Mouse (Mus musculus) lung, embryonic 15.5 days (tissue): ENCODE measurements around the gene Ruvbl2. TPM values are rescaled to one million over a fixed set of nuclear protein-coding genes. Genes with fewer than 3 reads are reported as not detected.

Source experiments
- ATAC-seq: fragments of 200-750 bp; cut with Nextera tagmentation; 2 replicates; pipeline ENCODE4 v1.8.0; 2017; ENCODE audit warnings: moderate number of reproducible peaks, borderline replicate concordance; ENCODE audit not compliant: low FRiP score, low TSS enrichment; ENCODE audit errors: extremely low read depth
- H3K27ac ChIP-seq: fragments of 300-500 bp; sonication (generic); 2 replicates; pipeline ENCODE4 v1.5.1; 2015; ENCODE audit warnings: moderate library complexity, mild to moderate bottlenecking, inconsistent platforms
- H3K27me3 ChIP-seq: fragments of 300-500 bp; sonication (generic); 2 replicates; pipeline ENCODE4 v1.6.1; 2015; ENCODE audit warnings: inconsistent platforms
- H3K36me3 ChIP-seq: fragments of 300-500 bp; sonication (generic); 2 replicates; pipeline ENCODE4 v1.6.1; 2015; ENCODE audit warnings: inconsistent platforms
- H3K4me1 ChIP-seq: fragments of 300-500 bp; sonication (generic); 2 replicates; pipeline ENCODE4 v1.6.1; 2015; ENCODE audit warnings: inconsistent platforms
- H3K4me2 ChIP-seq: fragments of 300-500 bp; sonication (generic); 2 replicates; pipeline ENCODE4 v1.6.1; 2015; ENCODE audit warnings: inconsistent platforms, mild to moderate bottlenecking, moderate library complexity
- H3K4me3 ChIP-seq: fragments of 300-500 bp; sonication (generic); 2 replicates; pipeline ENCODE4 v1.5.1; 2015; ENCODE audit warnings: mild to moderate bottlenecking, inconsistent platforms
- H3K9ac ChIP-seq: fragments of 300-500 bp; sonication (generic); 2 replicates; pipeline ENCODE4 v1.6.1; 2015; ENCODE audit warnings: inconsistent platforms
- H3K9me3 ChIP-seq: fragments of 300-500 bp; sonication (generic); 2 replicates; pipeline ENCODE4 v1.6.1; 2016; ENCODE audit warnings: inconsistent platforms
- WGBS: fragments of 180-500 bp; shearing (Covaris S2); methylation state at CpG from one replicate; pipeline ENCODE4 v1.1.7; 2015; 5-methylcytosine and 5-hydroxymethylcytosine counted together
- polyA plus RNA-seq: library from polyadenylated mRNA; unstranded; fragments of >200 nt; fragmentation: Nextera tagmentation; extraction: Ambion mirVana; gene quantifications from 2 replicates; pipeline ENCODE4 v1.2.1, GENCODE M21; 2015

The Ruvbl2 gene
- polyA plus RNA-seq, 1 experiment from 2014 or later = 161 TPM

- Histone ChIP-seq H3K9me3 (no peaks in the 10 kb centered on the region), H3K27ac (no peak overlapping the region)
- ATAC-seq = no peak
Observed at GRCm38 (mm10) chr7:45446589-45446988, 8.7 kb upstream of the Ruvbl2 start.

GRCm38 (mm10) chr7:45443526-45444420, 5.9 kb upstream of the Ruvbl2 start:
- ATAC-seq = no peak
- no peak overlapping the region for H3K4me3 ChIP-seq
- no peaks in the 10 kb centered on the region for H3K27me3 ChIP-seq
- H3K27ac ChIP-seq = no peak overlapping the region
- no peak overlapping the region for H3K4me2 ChIP-seq
- H3K9ac ChIP-seq = no peak overlapping the region
- peaks cover 64% of the 10 kb centered on the region for H3K36me3 ChIP-seq
- 64% methylated on average over 22 of the region's 22 CpGs for WGBS
- no peaks in the 10 kb centered on the region for H3K9me3 ChIP-seq
- H3K4me1 ChIP-seq = no peaks in the 10 kb centered on the region

More at GRCm38 (mm10) chr7:45446589-45446988, 8.7 kb upstream of the Ruvbl2 start:
- Histone ChIP-seq H3K36me3 (peaks cover 51% of the 10 kb centered on the region), H3K4me3 (no peak overlapping the region), H3K4me1 (no peaks in the 10 kb centered on the region), H3K27me3 (no peaks in the 10 kb centered on the region), H3K9ac (no peak overlapping the region), H3K4me2 (no peak overlapping the region)

- Histone ChIP-seq H3K27ac (no peak overlapping the region), H3K4me1 (peaks cover 40% of the 10 kb centered on the region), H3K36me3 (peaks cover 22% of the 10 kb centered on the region), H3K9ac (no peak overlapping the region), H3K4me2 (0 out of 2 replicates have a peak overlapping the region, but pooled peaks have one; percentile 4), H3K4me3 (no peak overlapping the region), H3K27me3 (no peaks in the 10 kb centered on the region), H3K9me3 (no peaks in the 10 kb centered on the region)
- WGBS = 42% methylated on average over 6 of the region's 6 CpGs
- ATAC-seq = no peak
Observed at GRCm38 (mm10) chr7:45437046-45437445, 850 bp downstream of the Ruvbl2 start.

- Histone ChIP-seq H3K36me3 (peaks cover 25% of the 10 kb centered on the region), H3K4me1 (peaks cover 40% of the 10 kb centered on the region), H3K27me3 (no peaks in the 10 kb centered on the region), H3K4me3 (no peak overlapping the region), H3K4me2 (peak overlapping the region; percentile 56; the same call in 1 of the 2 replicates), H3K9ac (peak overlapping the region; percentile 58), H3K27ac (no peak overlapping the region), H3K9me3 (no peaks in the 10 kb centered on the region)
- WGBS = 76% methylated on average over 5 of the region's 5 CpGs
- no peak for ATAC-seq
Observed at GRCm38 (mm10) chr7:45436444-45436843, 1.5 kb downstream of the Ruvbl2 start.

GRCm38 (mm10) chr7:45435038-45435437, 2.9 kb downstream of the Ruvbl2 start:
- under 1% methylated on average over 16 of the region's 16 CpGs for WGBS
- Histone ChIP-seq H3K9ac (peak overlapping the region; percentile 58), H3K27ac (peak overlapping the region; percentile 81), H3K4me1 (peaks cover 40% of the 10 kb centered on the region), H3K9me3 (no peaks in the 10 kb centered on the region), H3K4me3 (peak overlapping the region; percentile 79), H3K4me2 (peak overlapping the region; percentile 56), H3K27me3 (no peaks in the 10 kb centered on the region), H3K36me3 (peaks cover 30% of the 10 kb centered on the region)
- ATAC-seq = no peak; the same call in 1 of the 2 replicates

GRCm38 (mm10) chr7:45434203-45435015, 3.5 kb downstream of the Ruvbl2 start, which contains the start of gene Gys1:
Gene Gys1, plus strand, starts transcription at chr7:45434844.
- under 1% methylated on average over 45 of the region's 45 CpGs for WGBS
- Histone ChIP-seq H3K4me3 (peak within 1 kb of the TSS; percentile 79), H3K4me2 (peak within 1 kb of the TSS; percentile 91), H3K9me3 (no peaks in the 10 kb centered on the region), H3K9ac (peak within 1 kb of the TSS; percentile 90), H3K27ac (peak within 1 kb of the TSS; percentile 86), H3K4me1 (peaks cover 40% of the 10 kb centered on the region), H3K36me3 (peaks cover 30% of the 10 kb centered on the region), H3K27me3 (no peaks in the 10 kb centered on the region)
- peak; percentile 97 for ATAC-seq

GRCm38 (mm10) chr7:45433835-45434202, 4.1 kb downstream of the Ruvbl2 start:
- peaks cover 32% of the 10 kb centered on the region for H3K36me3 ChIP-seq
- WGBS = 0% methylated on average over 7 of the region's 7 CpGs
- H3K4me2 ChIP-seq = peak overlapping the region; percentile 91
- peak overlapping the region; percentile 86 for H3K27ac ChIP-seq
- H3K27me3 ChIP-seq = no peaks in the 10 kb centered on the region
- H3K4me1 ChIP-seq = peaks cover 40% of the 10 kb centered on the region
- no peak for ATAC-seq
- H3K9ac ChIP-seq = peak overlapping the region; percentile 90
- H3K9me3 ChIP-seq = no peaks in the 10 kb centered on the region
- H3K4me3 ChIP-seq = peak overlapping the region; percentile 79

GRCm38 (mm10) chr7:45426556-45426955, 11.3 kb downstream of the Ruvbl2 start:
- ATAC-seq = no peak
- Histone ChIP-seq H3K36me3 (peaks cover 81% of the 10 kb centered on the region), H3K4me1 (no peaks in the 10 kb centered on the region), H3K9ac (no peak overlapping the region), H3K4me3 (no peak overlapping the region), H3K27ac (no peak overlapping the region), H3K27me3 (no peaks in the 10 kb centered on the region), H3K9me3 (no peaks in the 10 kb centered on the region), H3K4me2 (no peak overlapping the region)
- WGBS = 81% methylated on average over 8 of the region's 8 CpGs

GRCm38 (mm10) chr7:45421194-45421593, 16.7 kb downstream of the Ruvbl2 start:
- Histone ChIP-seq H3K36me3 (peaks cover 47% of the 10 kb centered on the region), H3K27ac (no peak overlapping the region), H3K4me3 (no peak overlapping the region), H3K27me3 (peaks cover 43% of the 10 kb centered on the region), H3K4me1 (peaks cover 21% of the 10 kb centered on the region), H3K9me3 (no peaks in the 10 kb centered on the region), H3K4me2 (no peak overlapping the region), H3K9ac (no peak overlapping the region)
- WGBS = 92% methylated on average over 14 of the region's 14 CpGs
- ATAC-seq = no peak

GRCm38 (mm10) chr7:45420615-45420919, 17.3 kb downstream of the Ruvbl2 start, which contains the start of gene Lhb:
Gene Lhb, plus strand, starts transcription at chr7:45420820.
- Histone ChIP-seq H3K9ac (no peak within 1 kb of the TSS), H3K27me3 (peaks cover 49% of the 10 kb centered on the region), H3K4me2 (peak within 1 kb of the TSS; percentile 22), H3K9me3 (no peaks in the 10 kb centered on the region), H3K27ac (0 out of 2 replicates have a peak within 1 kb of the TSS, but pooled peaks have one; percentile 7), H3K36me3 (peaks cover 44% of the 10 kb centered on the region), H3K4me3 (no peak within 1 kb of the TSS), H3K4me1 (peaks cover 27% of the 10 kb centered on the region)
- no peak for ATAC-seq
- 60% methylated on average over 6 of the region's 6 CpGs for WGBS

GRCm38 (mm10) chr7:45419859-45420614, 17.9 kb downstream of the Ruvbl2 start:
- no peaks in the 10 kb centered on the region for H3K9me3 ChIP-seq
- ATAC-seq = no peak
- H3K9ac ChIP-seq = no peak overlapping the region
- 0 out of 2 replicates have a peak overlapping the region, but pooled peaks have one; percentile 7 for H3K27ac ChIP-seq
- H3K4me1 ChIP-seq = peaks cover 31% of the 10 kb centered on the region
- no peak overlapping the region for H3K4me3 ChIP-seq
- peaks cover 54% of the 10 kb centered on the region for H3K27me3 ChIP-seq
- WGBS = 12% methylated on average over 27 of the region's 27 CpGs
- H3K36me3 ChIP-seq = peaks cover 40% of the 10 kb centered on the region
- peak overlapping the region; percentile 22 for H3K4me2 ChIP-seq
